Mouse (Mus musculus) limb, embryonic 14.5 days (tissue): ENCODE data around the gene Nr4a2. TPM values are rescaled to one million over a fixed set of nuclear protein-coding genes. Genes with fewer than 3 reads are reported as not detected.
A peak's percentile ranks its signal among the peaks of the same experiment; 100 is the strongest.

Experiments
- ATAC-seq: fragments of 200-750 bp; cut with Nextera tagmentation; 2 replicates; pipeline ENCODE4 v1.8.0; 2017; ENCODE audit warnings: low read depth, moderate number of reproducible peaks, moderate TSS enrichment; ENCODE audit not compliant: low FRiP score
- DNase-seq: peaks from one replicate; pipeline ENCODE4 v3.0.0-alpha.2; 2015; ENCODE audit warnings: low spot score
- H3K27ac ChIP-seq: fragments of 300-500 bp; sonication (generic); replicated peaks from 2 replicates; pipeline ENCODE4 v1.5.1; 2014; ENCODE audit warnings: low read depth, mild to moderate bottlenecking, low read length, moderate library complexity, mixed read lengths
- H3K27me3 ChIP-seq: fragments of 300-500 bp; sonication (generic); 2 replicates; pipeline ENCODE4 v1.6.1; 2014; ENCODE audit warnings: low read length, mixed read lengths; ENCODE audit not compliant: control insufficient read depth, insufficient read depth
- H3K36me3 ChIP-seq: fragments of 300-500 bp; sonication (generic); 2 replicates; pipeline ENCODE4 v1.6.1; 2014; ENCODE audit warnings: mild to moderate bottlenecking, low read length, moderate library complexity, mixed read lengths; ENCODE audit not compliant: control insufficient read depth, insufficient read depth
- H3K4me1 ChIP-seq: fragments of 300-500 bp; sonication (generic); 2 replicates; pipeline ENCODE4 v1.6.1; 2014; ENCODE audit warnings: antibody characterized with exemption, low read length, mixed read lengths; ENCODE audit not compliant: control insufficient read depth, insufficient read depth
- H3K4me2 ChIP-seq: fragments of 300-500 bp; sonication (generic); replicated peaks from 2 replicates; pipeline ENCODE4 v1.6.1; 2014; ENCODE audit warnings: low read depth, mild to moderate bottlenecking, low read length, moderate library complexity; ENCODE audit not compliant: severe bottlenecking
- H3K4me3 ChIP-seq: fragments of 300-500 bp; sonication (generic); replicated peaks from 2 replicates; pipeline ENCODE4 v1.5.1; 2014; ENCODE audit warnings: low read length
- H3K9ac ChIP-seq: fragments of 300-500 bp; sonication (generic); 2 replicates; pipeline ENCODE4 v1.6.1; 2014; ENCODE audit warnings: mild to moderate bottlenecking, low read depth, low read length, moderate library complexity; ENCODE audit not compliant: severe bottlenecking
- H3K9me3 ChIP-seq: fragments of 300-500 bp; sonication (generic); 2 replicates; pipeline ENCODE4 v1.6.1; 2016; ENCODE audit warnings: low read length; ENCODE audit not compliant: control insufficient read depth
- POLR2A ChIP-seq: fragments of 200-500 bp; IDR thresholded peaks from 2 replicates; pipeline ENCODE4 v1.8.0; 2012; ENCODE audit warnings: inconsistent platforms, mild to moderate bottlenecking, moderate library complexity, borderline replicate concordance; ENCODE audit not compliant: insufficient read depth, insufficient read length; ENCODE audit errors: extremely low read depth
- WGBS: fragments of 180-500 bp; shearing (Covaris S2); extraction: QIAGEN DNeasy Blood & Tissue Kit; methylation state at CpG from one replicate; pipeline ENCODE4 v1.1.7; 2014; 5-methylcytosine and 5-hydroxymethylcytosine counted together
- polyA plus RNA-seq, 2 experiments: library from polyadenylated mRNA; depleted of rRNA in 1 of 2; stranded (reverse) in 1 of 2; unstranded in 1 of 2; fragments of >200 nt; fragmentation: Nextera tagmentation in 1 of 2; extraction: Ambion mirVana in 1 of 2; gene quantifications; 2 replicates each; pipeline versions ENCODE4 v1.2.1 to v1.2.3; 2012 to 2014

Gene Nr4a2
- polyA plus RNA-seq (2012; rRNA removed): 6.4 and 8.7 TPM in 2 replicates
- 5.5 and 5.8 TPM in 2 replicates for polyA plus RNA-seq (2014; fragmentation: Nextera tagmentation; extraction: Ambion mirVana)

DNA sequence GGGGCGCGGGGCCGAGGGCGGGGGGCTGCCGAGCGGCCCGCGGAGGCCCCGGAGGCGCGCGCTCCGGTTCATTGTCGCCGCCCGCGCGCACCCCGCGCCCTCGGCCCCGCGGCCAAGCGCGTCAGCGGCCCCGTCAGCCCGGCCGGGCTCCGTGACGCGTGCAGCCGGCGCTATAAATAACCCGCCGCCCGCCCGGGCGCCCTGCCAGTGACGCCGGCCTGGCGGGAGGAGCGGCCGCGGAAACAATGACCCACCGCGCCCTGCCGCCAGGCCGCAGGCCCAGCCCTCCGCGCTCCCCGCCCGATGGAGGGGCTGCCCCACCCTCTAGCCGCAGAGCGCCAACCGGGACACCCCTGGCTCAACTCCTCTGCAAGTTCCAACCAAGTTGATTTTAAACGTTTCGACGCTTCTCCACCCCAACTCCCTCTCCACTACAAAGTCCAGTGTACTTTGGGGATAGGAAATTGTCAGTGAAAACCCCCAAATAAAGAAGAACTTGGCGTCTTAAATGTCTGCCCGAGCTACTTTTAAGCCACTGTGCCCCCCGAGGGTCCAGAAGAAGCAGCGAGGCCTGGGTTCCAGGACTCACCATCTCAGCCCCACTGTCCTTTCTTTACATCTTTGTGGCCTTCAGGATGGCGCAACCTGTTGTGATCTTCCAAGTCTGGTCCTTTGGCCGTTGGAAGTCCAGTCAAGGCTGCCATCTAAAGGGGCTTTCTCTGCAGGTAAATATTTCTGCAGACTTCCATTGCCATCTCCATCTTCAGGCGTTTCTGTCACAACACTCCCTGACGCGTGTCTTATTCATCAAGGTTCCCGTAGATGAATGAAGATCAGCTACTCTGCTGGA is at the start of gene Nr4a2:
Gene Nr4a2, minus strand, starts transcription at position 13 of the 850 bp plus-strand sequence.
- Histone ChIP-seq H3K4me1 (peaks cover 4% of the 10 kb centered on the region; the same call in 1 of the 2 replicates), H3K9ac (peak within 1 kb of the TSS; percentile 99), H3K9me3 (no peaks in the 10 kb centered on the region), H3K4me2 (peak within 1 kb of the TSS; percentile 64), H3K4me3 (peak within 1 kb of the TSS; percentile 90), H3K36me3 (no peaks in the 10 kb centered on the region), H3K27ac (peak within 1 kb of the TSS; percentile 93), H3K27me3 (no peaks in the 10 kb centered on the region)
- ATAC-seq (peak; percentile 90), DNase-seq (peak; percentile 76)
- TF ChIP-seq POLR2A: 0 out of 2 replicates have a peak, but pooled peaks have one; percentile 31
- WGBS: 10% methylated on average over 35 of the region's 69 CpGs

DNA sequence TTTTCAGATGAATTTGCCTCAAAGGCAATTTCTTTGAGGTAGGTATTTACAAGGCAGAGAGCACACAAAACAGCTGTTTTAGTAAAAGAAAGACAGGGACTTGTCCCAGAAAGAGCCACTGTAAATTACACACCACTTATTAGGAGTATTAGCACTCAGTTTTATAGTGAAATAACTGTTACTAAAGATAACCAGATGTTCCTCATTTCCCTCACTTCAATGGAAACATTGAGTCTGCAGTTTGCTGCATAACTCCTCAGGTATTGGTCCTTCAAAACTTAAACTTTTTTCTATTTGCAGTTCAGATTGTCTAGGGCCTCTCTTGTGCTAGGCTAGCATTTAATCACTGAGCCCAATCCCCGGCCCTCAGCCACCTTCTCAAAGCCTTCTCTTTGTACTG is 41.6 kb upstream of the Nr4a2 start:
- no peaks in the 10 kb centered on the region for H3K27me3 ChIP-seq
- H3K36me3 ChIP-seq: no peaks in the 10 kb centered on the region
- no peak overlapping the region for H3K27ac ChIP-seq
- no peaks in the 10 kb centered on the region for H3K9me3 ChIP-seq
- DNase-seq: no peak
- TF ChIP-seq POLR2A: no peak
- ATAC-seq: no peak
- H3K4me3 ChIP-seq: no peak overlapping the region
- no peak overlapping the region for H3K4me2 ChIP-seq
- 58% methylated on average over 1 of the region's 1 CpGs for WGBS
- H3K4me1 ChIP-seq: no peaks in the 10 kb centered on the region
- no peak overlapping the region for H3K9ac ChIP-seq

GRCm38 (mm10) chr2:57156814-57157213 is 33.0 kb upstream of the Nr4a2 start:
- whole genome bisulfite sequencing: 84% methylated on average over 9 of the region's 9 CpGs
- no peak for ATAC-seq

DNA sequence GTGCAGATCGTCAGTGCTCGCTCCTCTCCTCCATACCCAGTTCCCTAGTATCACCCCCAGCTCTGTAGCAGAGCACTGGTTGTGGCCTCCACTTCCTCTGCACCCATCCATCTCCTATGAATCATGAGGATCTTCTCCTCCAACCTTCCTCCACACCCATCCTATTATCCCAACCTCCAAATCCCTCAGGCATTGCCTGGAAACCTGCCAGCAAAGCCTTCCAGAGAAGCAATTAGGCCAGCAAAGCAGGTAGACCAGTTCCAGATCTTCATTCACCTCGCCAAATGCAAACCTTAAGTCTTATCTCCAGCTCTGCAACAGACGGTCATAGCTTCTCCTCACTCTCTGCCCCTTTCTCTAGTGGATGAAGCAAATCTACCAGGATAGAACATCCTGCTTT is 26.0 kb upstream of the Nr4a2 start:
- ATAC-seq: no peak
- Histone ChIP-seq H3K9ac (no peak overlapping the region), H3K4me1 (no peaks in the 10 kb centered on the region), H3K36me3 (no peaks in the 10 kb centered on the region), H3K4me2 (no peak overlapping the region), H3K4me3 (no peak overlapping the region), H3K27me3 (no peaks in the 10 kb centered on the region), H3K27ac (no peak overlapping the region), H3K9me3 (no peaks in the 10 kb centered on the region)
- no peak for DNase-seq
- whole genome bisulfite sequencing: 73% methylated on average over 4 of the region's 4 CpGs
- TF ChIP-seq POLR2A: no peak

More at GRCm38 (mm10) chr2:57156814-57157213, 33.0 kb upstream of the Nr4a2 start:
- Histone ChIP-seq H3K9me3 (no peaks in the 10 kb centered on the region), H3K4me1 (no peaks in the 10 kb centered on the region), H3K36me3 (no peaks in the 10 kb centered on the region), H3K27ac (no peak overlapping the region), H3K9ac (no peak overlapping the region), H3K27me3 (no peaks in the 10 kb centered on the region), H3K4me2 (no peak overlapping the region), H3K4me3 (no peak overlapping the region)
- TF ChIP-seq POLR2A: no peak
- DNase-seq: no peak

DNA sequence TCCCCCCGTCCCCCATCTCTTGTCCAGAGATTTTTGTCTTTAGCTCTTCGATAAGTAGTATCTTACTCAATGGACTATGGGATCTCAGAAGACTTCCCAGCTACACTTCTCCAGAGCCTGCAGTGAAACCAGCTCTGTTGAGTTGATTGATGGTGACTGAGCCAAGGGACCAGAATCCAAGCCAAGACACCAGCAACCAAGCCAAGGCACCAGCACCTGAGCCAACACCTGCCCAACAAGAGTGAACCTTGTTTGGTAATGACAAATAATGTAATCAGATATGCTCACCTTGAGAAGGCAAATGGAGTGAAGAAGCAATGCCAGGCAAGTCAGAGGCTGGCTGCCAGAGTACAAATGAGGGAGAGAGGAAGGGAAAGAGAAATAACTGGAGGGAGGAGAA is 24.4 kb upstream of the Nr4a2 start:
- no peaks in the 10 kb centered on the region for H3K9me3 ChIP-seq
- no peaks in the 10 kb centered on the region for H3K36me3 ChIP-seq
- no peaks in the 10 kb centered on the region for H3K4me1 ChIP-seq
- TF ChIP-seq POLR2A: no peak
- H3K4me2 ChIP-seq: no peak overlapping the region
- DNase-seq: no peak
- H3K4me3 ChIP-seq: no peak overlapping the region
- no peaks in the 10 kb centered on the region for H3K27me3 ChIP-seq
- ATAC-seq: no peak
- 85% methylated on average over 2 of the region's 2 CpGs for WGBS
- H3K27ac ChIP-seq: no peak overlapping the region
- H3K9ac ChIP-seq: no peak overlapping the region
